Mouse (Mus musculus): ENCODE measurements around the gene Sdf2. TPM values are rescaled to one million over a fixed set of nuclear protein-coding genes. Genes with fewer than 3 reads are reported as not detected.

The Sdf2 gene
- 47.4 and 48.7 TPM in 2 replicates for polyA plus RNA-seq (2014; fragmentation: Nextera tagmentation; extraction: Ambion mirVana)

- Histone ChIP-seq H3K9me3 (ENCODE audit: control insufficient read depth, low read length) (no peaks in the 10 kb centered on the region), H3K9ac (ENCODE audit: low read depth, low read length) (peak within 1 kb of the TSS; percentile 94), H3K4me3 (ENCODE audit: low read depth, low read length) (peak within 1 kb of the TSS; percentile 99), H3K4me1 (replicated peaks; ENCODE audit: control insufficient read depth, insufficient read depth, low read length) (peaks cover 21% of the 10 kb centered on the region), H3K27me3 (replicated peaks; ENCODE audit: control insufficient read depth, insufficient read depth, low read length) (no peaks in the 10 kb centered on the region), H3K36me3 (ENCODE audit: control insufficient read depth, insufficient read depth, low read length) (peaks cover under 1% of the 10 kb centered on the region; the same call in 1 of the 2 replicates), H3K4me2 (peak within 1 kb of the TSS; percentile 75), H3K27ac (ENCODE audit: low read depth, low read length) (peak within 1 kb of the TSS; percentile 85)
- DNase-seq (ENCODE audit: low spot score) (peak; percentile 97), ATAC-seq (replicated peaks; ENCODE audit: low FRiP score) (peak; percentile 88)
- under 1% methylated on average over 50 of the region's 50 CpGs for WGBS
Measured at GRCm38 (mm10) chr11:78245627-78246317, at the start of gene Sdf2, which contains the start of gene Supt6. Sdf2 (plus strand) TSS chr11:78245746. Supt6 (minus strand) TSS chr11:78245987.

- DNase-seq (ENCODE audit: low spot score) (no peak), ATAC-seq (replicated peaks; ENCODE audit: low FRiP score) (no peak)
- H3K27ac ChIP-seq (ENCODE audit: low read depth, low read length), result no peak overlapping the region
- no peak overlapping the region for H3K4me2 ChIP-seq
- WGBS, result 82% methylated on average over 3 of the region's 3 CpGs
- no peaks in the 10 kb centered on the region for H3K27me3 ChIP-seq (replicated peaks; ENCODE audit: control insufficient read depth, insufficient read depth, low read length)
- no peaks in the 10 kb centered on the region for H3K9me3 ChIP-seq (ENCODE audit: control insufficient read depth, low read length)
- H3K4me1 ChIP-seq (replicated peaks; ENCODE audit: control insufficient read depth, insufficient read depth, low read length), result no peaks in the 10 kb centered on the region
- no peak overlapping the region for H3K9ac ChIP-seq (ENCODE audit: low read depth, low read length)
- H3K4me3 ChIP-seq (ENCODE audit: low read depth, low read length), result no peak overlapping the region
- H3K36me3 ChIP-seq (ENCODE audit: control insufficient read depth, insufficient read depth, low read length), result peaks cover 23% of the 10 kb centered on the region
Measured at GRCm38 (mm10) chr11:78202372-78202771, 43.2 kb upstream of the Sdf2 start.

- WGBS, result 88% methylated on average over 6 of the region's 6 CpGs
- no peaks in the 10 kb centered on the region for H3K4me1 ChIP-seq (replicated peaks; ENCODE audit: control insufficient read depth, insufficient read depth, low read length)
- H3K4me2 ChIP-seq, result no peak overlapping the region
- H3K9ac ChIP-seq (ENCODE audit: low read depth, low read length), result no peak overlapping the region
- no peaks in the 10 kb centered on the region for H3K27me3 ChIP-seq (replicated peaks; ENCODE audit: control insufficient read depth, insufficient read depth, low read length)
- H3K27ac ChIP-seq (ENCODE audit: low read depth, low read length), result no peak overlapping the region
- DNase-seq (ENCODE audit: low spot score), result no peak
- H3K9me3 ChIP-seq (ENCODE audit: control insufficient read depth, low read length), result no peaks in the 10 kb centered on the region
- H3K36me3 ChIP-seq (ENCODE audit: control insufficient read depth, insufficient read depth, low read length), result peaks cover 41% of the 10 kb centered on the region
- no peak overlapping the region for H3K4me3 ChIP-seq (ENCODE audit: low read depth, low read length)
- ATAC-seq (replicated peaks; ENCODE audit: low FRiP score), result no peak
Measured at GRCm38 (mm10) chr11:78204287-78204686, 41.3 kb upstream of the Sdf2 start.

GRCm38 (mm10) chr11:78205361-78206206, 40.0 kb upstream of the Sdf2 start:
- Histone ChIP-seq H3K9ac (ENCODE audit: low read depth, low read length) (no peak overlapping the region), H3K36me3 (ENCODE audit: control insufficient read depth, insufficient read depth, low read length) (peaks cover 50% of the 10 kb centered on the region), H3K4me3 (ENCODE audit: low read depth, low read length) (no peak overlapping the region), H3K27ac (ENCODE audit: low read depth, low read length) (no peak overlapping the region), H3K27me3 (replicated peaks; ENCODE audit: control insufficient read depth, insufficient read depth, low read length) (no peaks in the 10 kb centered on the region), H3K4me1 (replicated peaks; ENCODE audit: control insufficient read depth, insufficient read depth, low read length) (no peaks in the 10 kb centered on the region), H3K9me3 (ENCODE audit: control insufficient read depth, low read length) (no peaks in the 10 kb centered on the region), H3K4me2 (no peak overlapping the region)
- no peak for ATAC-seq (replicated peaks; ENCODE audit: low FRiP score)
- WGBS, result 81% methylated on average over 13 of the region's 13 CpGs
- DNase-seq (ENCODE audit: low spot score), result no peak

- no peak overlapping the region for H3K4me2 ChIP-seq
- no peak for DNase-seq (ENCODE audit: low spot score)
- ATAC-seq (replicated peaks; ENCODE audit: low FRiP score), result no peak
- no peaks in the 10 kb centered on the region for H3K4me1 ChIP-seq (replicated peaks; ENCODE audit: control insufficient read depth, insufficient read depth, low read length)
- no peak overlapping the region for H3K27ac ChIP-seq (ENCODE audit: low read depth, low read length)
- H3K9ac ChIP-seq (ENCODE audit: low read depth, low read length), result no peak overlapping the region
- H3K4me3 ChIP-seq (ENCODE audit: low read depth, low read length), result no peak overlapping the region
- peaks cover 62% of the 10 kb centered on the region for H3K36me3 ChIP-seq (ENCODE audit: control insufficient read depth, insufficient read depth, low read length)
- H3K27me3 ChIP-seq (replicated peaks; ENCODE audit: control insufficient read depth, insufficient read depth, low read length), result no peaks in the 10 kb centered on the region
- WGBS, result 91% methylated on average over 7 of the region's 7 CpGs
- H3K9me3 ChIP-seq (ENCODE audit: control insufficient read depth, low read length), result no peaks in the 10 kb centered on the region
Measured at GRCm38 (mm10) chr11:78207190-78207589, 38.4 kb upstream of the Sdf2 start.

GRCm38 (mm10) chr11:78209886-78210285, 35.7 kb upstream of the Sdf2 start:
- WGBS, result 90% methylated on average over 5 of the region's 6 CpGs
- no peak for ATAC-seq (replicated peaks; ENCODE audit: low FRiP score)
- DNase-seq (ENCODE audit: low spot score), result no peak

GRCm38 (mm10) chr11:78210615-78211014, 34.9 kb upstream of the Sdf2 start:
- ATAC-seq (replicated peaks; ENCODE audit: low FRiP score) (no peak), DNase-seq (ENCODE audit: low spot score) (no peak)
- Histone ChIP-seq H3K4me2 (no peak overlapping the region), H3K36me3 (ENCODE audit: control insufficient read depth, insufficient read depth, low read length) (peaks cover 73% of the 10 kb centered on the region), H3K27ac (ENCODE audit: low read depth, low read length) (no peak overlapping the region), H3K9ac (ENCODE audit: low read depth, low read length) (no peak overlapping the region), H3K4me1 (replicated peaks; ENCODE audit: control insufficient read depth, insufficient read depth, low read length) (no peaks in the 10 kb centered on the region), H3K4me3 (ENCODE audit: low read depth, low read length) (no peak overlapping the region), H3K9me3 (ENCODE audit: control insufficient read depth, low read length) (no peaks in the 10 kb centered on the region), H3K27me3 (replicated peaks; ENCODE audit: control insufficient read depth, insufficient read depth, low read length) (no peaks in the 10 kb centered on the region)
- WGBS, result 75% methylated on average over 7 of the region's 7 CpGs

More at GRCm38 (mm10) chr11:78209886-78210285, 35.7 kb upstream of the Sdf2 start:
- Histone ChIP-seq H3K4me3 (ENCODE audit: low read depth, low read length) (no peak overlapping the region), H3K4me1 (replicated peaks; ENCODE audit: control insufficient read depth, insufficient read depth, low read length) (no peaks in the 10 kb centered on the region), H3K27ac (ENCODE audit: low read depth, low read length) (no peak overlapping the region), H3K27me3 (replicated peaks; ENCODE audit: control insufficient read depth, insufficient read depth, low read length) (no peaks in the 10 kb centered on the region), H3K9me3 (ENCODE audit: control insufficient read depth, low read length) (no peaks in the 10 kb centered on the region), H3K4me2 (no peak overlapping the region), H3K36me3 (ENCODE audit: control insufficient read depth, insufficient read depth, low read length) (peaks cover 75% of the 10 kb centered on the region), H3K9ac (ENCODE audit: low read depth, low read length) (no peak overlapping the region)

- Histone ChIP-seq H3K9ac (ENCODE audit: low read depth, low read length) (no peak overlapping the region), H3K9me3 (ENCODE audit: control insufficient read depth, low read length) (no peaks in the 10 kb centered on the region), H3K36me3 (ENCODE audit: control insufficient read depth, insufficient read depth, low read length) (peaks cover 74% of the 10 kb centered on the region), H3K27me3 (replicated peaks; ENCODE audit: control insufficient read depth, insufficient read depth, low read length) (no peaks in the 10 kb centered on the region), H3K27ac (ENCODE audit: low read depth, low read length) (no peak overlapping the region), H3K4me2 (no peak overlapping the region), H3K4me1 (replicated peaks; ENCODE audit: control insufficient read depth, insufficient read depth, low read length) (no peaks in the 10 kb centered on the region), H3K4me3 (ENCODE audit: low read depth, low read length) (no peak overlapping the region)
- no peak for ATAC-seq (replicated peaks; ENCODE audit: low FRiP score)
- no peak for DNase-seq (ENCODE audit: low spot score)
- WGBS, result 89% methylated on average over 5 of the region's 5 CpGs
Measured at GRCm38 (mm10) chr11:78211513-78211912, 34.0 kb upstream of the Sdf2 start.
